Mouse (Mus musculus) liver, embryonic 14.5 days (tissue): ENCODE results near the gene Asgr1. TPM values are rescaled to one million over a fixed set of nuclear protein-coding genes. Genes with fewer than 3 reads are reported as not detected.

Experiments used
- ATAC-seq: fragments of 200-750 bp; cut with Nextera tagmentation; 2 replicates; pipeline ENCODE4 v1.8.0; 2017; ENCODE audit warnings: moderate number of reproducible peaks, mild to moderate bottlenecking, moderate library complexity; ENCODE audit not compliant: insufficient read depth
- DNase-seq, 3 experiments: peaks; one replicate each; pipeline ENCODE4 v3.0.0-alpha.2; 2012 to 2013; ENCODE audit warnings: low read depth in 3 of 3, low spot score in 3 of 3
- H3K27ac ChIP-seq: fragments of 300-500 bp; sonication (generic); 2 replicates; pipeline ENCODE4 v1.5.1; 2014; ENCODE audit warnings: moderate library complexity, mild to moderate bottlenecking, control low read depth, inconsistent platforms
- H3K27me3 ChIP-seq: fragments of 300-500 bp; sonication (generic); 2 replicates; pipeline ENCODE4 v1.6.1; 2014; ENCODE audit warnings: mild to moderate bottlenecking, low read length, moderate library complexity; ENCODE audit not compliant: control insufficient read depth, insufficient read depth
- H3K36me3 ChIP-seq: fragments of 300-500 bp; sonication (generic); replicated peaks from 2 replicates; pipeline ENCODE4 v1.6.1; 2014; ENCODE audit warnings: low read depth; ENCODE audit not compliant: control insufficient read depth, insufficient read depth
- H3K4me1 ChIP-seq, 2 experiments: fragments of 200-500 bp in 1 of 2; fragments of 300-500 bp in 1 of 2; sonication (generic) in 1 of 2; replicated peaks; 2 replicates each; pipeline ENCODE4 v1.6.1; 2012 to 2014; ENCODE audit warnings: antibody characterized with exemption in 1 of 2, inconsistent platforms in 1 of 2, low read length in 1 of 2; ENCODE audit not compliant: control insufficient read depth in 2 of 2, insufficient read depth in 2 of 2
- H3K4me2 ChIP-seq: fragments of 300-500 bp; sonication (generic); 2 replicates; pipeline ENCODE4 v1.6.1; 2014; ENCODE audit warnings: low read depth, mild to moderate bottlenecking, control low read depth, moderate library complexity
- H3K4me3 ChIP-seq, 2 experiments: fragments of 200-500 bp in 1 of 2; fragments of 300-500 bp in 1 of 2; sonication (generic) in 1 of 2; 2 replicates each; pipeline ENCODE4 v1.5.1; 2012 to 2014; ENCODE audit warnings: low read depth in 2 of 2, low read length in 2 of 2, mild to moderate bottlenecking in 2 of 2, control low read depth in 1 of 2, inconsistent platforms in 1 of 2, moderate library complexity in 1 of 2; ENCODE audit not compliant: insufficient read depth in 1 of 2
- H3K9ac ChIP-seq: fragments of 300-500 bp; sonication (generic); replicated peaks from 2 replicates; pipeline ENCODE4 v1.6.1; 2014; ENCODE audit warnings: mild to moderate bottlenecking, control low read depth, moderate library complexity
- H3K9me3 ChIP-seq: fragments of 300-500 bp; sonication (generic); 2 replicates; pipeline ENCODE4 v1.6.1; 2016; ENCODE audit warnings: low read length, mixed read lengths; ENCODE audit not compliant: control insufficient read depth
- CTCF ChIP-seq: IDR thresholded peaks from 2 replicates; pipeline ENCODE4 v1.5.1; 2016; ENCODE audit warnings: antibody characterized with exemption, low read depth, control low read depth
- EP300 ChIP-seq: IDR thresholded peaks from 2 replicates; pipeline ENCODE4 v1.6.1; 2016; ENCODE audit warnings: antibody characterized with exemption, low read depth
- WGBS: fragments of 180-500 bp; shearing (Covaris S2); extraction: QIAGEN DNeasy Blood & Tissue Kit; methylation state at CpG from one replicate; pipeline ENCODE4 v1.1.7; 2014; ENCODE audit not compliant: insufficient replicate concordance; 5-methylcytosine and 5-hydroxymethylcytosine counted together
- polyA plus RNA-seq, 2 experiments: library from polyadenylated mRNA; depleted of rRNA in 1 of 2; stranded (reverse) in 1 of 2; unstranded in 1 of 2; fragments of >200 nt; fragmentation: Nextera tagmentation in 1 of 2; extraction: Ambion mirVana in 1 of 2; gene quantifications; 2 replicates each; pipeline versions ENCODE4 v1.2.1 to v1.2.3; 2012 to 2014

Gene Asgr1
- polyA plus RNA-seq, 2 experiments = 1.3 to 4.1 TPM

GRCm38 (mm10) chr11:70020022-70020631 is 33.8 kb upstream of the Asgr1 start:
- Histone ChIP-seq H3K4me3 (no peak overlapping the region), H3K9me3 (no peaks in the 10 kb centered on the region), H3K4me1 (peaks cover 9 to 16% of the 10 kb centered on the region in 2 experiments), H3K27me3 (peaks cover 22% of the 10 kb centered on the region), H3K27ac (no peak overlapping the region), H3K9ac (no peak overlapping the region), H3K36me3 (no peaks in the 10 kb centered on the region), H3K4me2 (peak overlapping the region; percentile 75; the same call in 1 of the 2 replicates)
- no peak for DNase-seq
- WGBS = 15% methylated on average over 7 of the region's 8 CpGs
- TF ChIP-seq CTCF = no peak
- TF ChIP-seq EP300 = no peak
- no peak for ATAC-seq

GRCm38 (mm10) chr11:70020731-70021263 is 33.1 kb upstream of the Asgr1 start:
- under 1% methylated on average over 8 of the region's 8 CpGs for WGBS
- H3K27ac ChIP-seq = peak overlapping the region; percentile 12; the same call in 1 of the 2 replicates
- peak; percentile 80 for ATAC-seq
- H3K9me3 ChIP-seq = no peaks in the 10 kb centered on the region
- peak overlapping the region; percentile 75 for H3K4me2 ChIP-seq
- H3K4me1 ChIP-seq = peaks cover 6 to 16% of the 10 kb centered on the region in 2 experiments
- H3K36me3 ChIP-seq = no peaks in the 10 kb centered on the region
- TF ChIP-seq EP300 (no peak), CTCF (peak; percentile 81)
- DNase-seq = peak; percentile 67 to 72 (median 69)
- peaks cover 25% of the 10 kb centered on the region for H3K27me3 ChIP-seq
- H3K4me3 ChIP-seq = peak overlapping the region; percentile 63 to 66
- no peak overlapping the region; the same call in 1 of the 2 replicates for H3K9ac ChIP-seq

GRCm38 (mm10) chr11:70021264-70022132 is 32.4 kb upstream of the Asgr1 start:
- Histone ChIP-seq H3K36me3 (no peaks in the 10 kb centered on the region), H3K9me3 (no peaks in the 10 kb centered on the region), H3K4me2 (peak overlapping the region; percentile 75), H3K4me1 (peaks cover 6 to 16% of the 10 kb centered on the region in 2 experiments), H3K27me3 (peaks cover 25% of the 10 kb centered on the region), H3K4me3 (peak overlapping the region; percentile 63 to 66), H3K9ac (no peak overlapping the region; the same call in 1 of the 2 replicates), H3K27ac (peak overlapping the region; percentile 12; the same call in 1 of the 2 replicates)
- peak; percentile 90 to 93 (median 91) for DNase-seq
- peak; percentile 84 for ATAC-seq
- TF ChIP-seq EP300 = no peak
- no peak for TF ChIP-seq CTCF
- WGBS = 3% methylated on average over 40 of the region's 40 CpGs

GRCm38 (mm10) chr11:70023481-70024150 is 30.3 kb upstream of the Asgr1 start:
- peak overlapping the region; percentile 41 for H3K4me2 ChIP-seq
- peaks cover 27% of the 10 kb centered on the region for H3K27me3 ChIP-seq
- no peaks in the 10 kb centered on the region for H3K36me3 ChIP-seq
- 6% methylated on average over 26 of the region's 29 CpGs for WGBS
- no peaks in the 10 kb centered on the region for H3K9me3 ChIP-seq
- no peak for TF ChIP-seq EP300
- TF ChIP-seq CTCF = no peak
- peaks cover 6 to 16% of the 10 kb centered on the region in 2 experiments for H3K4me1 ChIP-seq
- no peak overlapping the region for H3K4me3 ChIP-seq
- DNase-seq (no peak), ATAC-seq (no peak)
- no peak overlapping the region for H3K27ac ChIP-seq
- no peak overlapping the region for H3K9ac ChIP-seq
